Mouse (Mus musculus) A20 (cell line): Measurements from ENCODE around the gene Etv5.
"Not testable (repeated sequence)": the region's sequence is repeated elsewhere in the genome, so short reads cannot be mapped to it uniquely, and the experiment has no call there.

Source experiments
- DNase-seq: peaks from one replicate; pipeline ENCODE4 v3.0.0-alpha.2; 2011; ENCODE audit warnings: low read depth, low spot score

Etv5 gene

GRCm38 (mm10) chr16:22396420-22396819 lies 43.1 kb downstream of the Etv5 start:
- DNase-seq: no peak

GRCm38 (mm10) chr16:22395093-22395844 lies 44.2 kb downstream of the Etv5 start:
- no peak for DNase-seq

- no peak for DNase-seq
These were observed 49.1 kb downstream of the Etv5 start for GRCm38 (mm10) chr16:22390348-22390897.

- DNase-seq: no peak
These were observed 50.2 kb downstream of the Etv5 start for GRCm38 (mm10) chr16:22389146-22389911.

- DNase-seq: no peak
These were observed 51.8 kb downstream of the Etv5 start for GRCm38 (mm10) chr16:22387731-22388130.

GRCm38 (mm10) chr16:22382018-22382417 lies 57.5 kb downstream of the Etv5 start:
- not testable (repeated sequence) for DNase-seq

GRCm38 (mm10) chr16:22380981-22381380 lies 58.5 kb downstream of the Etv5 start:
- DNase-seq: no peak

- DNase-seq: no peak
These were observed 59.5 kb downstream of the Etv5 start for GRCm38 (mm10) chr16:22379986-22380385.

- no peak for DNase-seq
These were observed 60.2 kb downstream of the Etv5 start for GRCm38 (mm10) chr16:22379342-22379741.

GRCm38 (mm10) chr16:22377714-22378113 lies 61.8 kb downstream of the Etv5 start:
- DNase-seq: no peak

GRCm38 (mm10) chr16:22374898-22375297 lies 64.6 kb downstream of the Etv5 start:
- DNase-seq: peak; percentile 41

GRCm38 (mm10) chr16:22372701-22373124 lies 66.8 kb downstream of the Etv5 start:
- no peak for DNase-seq

- no peak for DNase-seq
These were observed 67.3 kb downstream of the Etv5 start for GRCm38 (mm10) chr16:22372225-22372624.

- no peak for DNase-seq
These were observed 72.4 kb downstream of the Etv5 start for GRCm38 (mm10) chr16:22367099-22367498.

GRCm38 (mm10) chr16:22366040-22366439 lies 73.5 kb downstream of the Etv5 start:
- no peak for DNase-seq

- DNase-seq: no peak
These were observed 73.9 kb downstream of the Etv5 start for GRCm38 (mm10) chr16:22365596-22365995.

GRCm38 (mm10) chr16:22358701-22359354 lies 80.7 kb downstream of the Etv5 start:
- peak; percentile 32 for DNase-seq

GRCm38 (mm10) chr16:22354177-22354576 lies 85.3 kb downstream of the Etv5 start:
- DNase-seq: peak; percentile 17

- DNase-seq: no peak
These were observed 85.9 kb downstream of the Etv5 start for GRCm38 (mm10) chr16:22353639-22354038.

GRCm38 (mm10) chr16:22351194-22351593 lies 88.3 kb downstream of the Etv5 start:
- DNase-seq: no peak

GRCm38 (mm10) chr16:22349798-22350197 lies 89.7 kb downstream of the Etv5 start:
- peak; percentile 22 for DNase-seq
